Comparison of ENCODE assay signal across 8 mouse cellular contexts in the genomic region with DNA sequence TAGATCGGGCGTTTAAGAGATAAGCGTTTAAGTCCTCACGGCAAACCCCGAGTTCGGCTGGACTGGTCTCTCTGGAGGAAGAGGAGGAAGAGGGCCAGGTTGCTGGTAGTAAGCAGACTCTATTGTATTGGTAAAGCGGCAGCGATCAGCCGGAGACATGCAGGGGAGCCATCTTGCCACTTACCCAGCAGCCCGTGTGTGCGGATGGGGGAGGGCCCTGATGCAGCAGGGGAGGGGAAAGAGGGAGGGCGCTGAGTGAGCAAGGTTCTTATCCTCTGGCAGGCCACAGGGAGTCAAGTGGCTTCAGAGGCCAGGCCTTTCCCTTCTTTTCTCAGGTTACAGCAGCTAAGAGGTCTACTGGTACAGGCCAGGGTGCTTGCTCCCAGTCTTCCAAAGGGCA. TPM values are rescaled to one million over a fixed set of nuclear protein-coding genes. Genes with fewer than 3 reads are reported as not detected.
A peak's percentile ranks its signal among the peaks of the same experiment; 100 is the strongest.
DNase-seq lines count a peak whose midpoint lies in the region; ATAC-seq and TF ChIP-seq lines count a peak whose summit lies in the region.

No protein-coding gene starts in this region.

- H3K27ac ChIP-seq in hindbrain, embryonic 11.5 days (ENCODE audit: low read depth, low read length), result peak overlapping the region; percentile 82
- H3K27ac ChIP-seq in lung, postnatal 0 days (ENCODE audit: low read length), result peak overlapping the region; percentile 38; the same call in 1 of the 2 replicates

- peak overlapping the region; percentile 64 for H3K4me2 ChIP-seq in hindbrain, embryonic 11.5 days (replicated peaks; ENCODE audit: low read depth, low read length)
- peak overlapping the region; percentile 63 for H3K4me2 ChIP-seq in lung, postnatal 0 days (replicated peaks; ENCODE audit: low read depth, low read length)

- TF ChIP-seq CTCF in lung, postnatal 0 days (IDR thresholded peaks at IDR 0.05), result no peak; the same call in 1 of the 2 replicates

- no peak for TF ChIP-seq EP300 in lung, postnatal 0 days (IDR thresholded peaks at IDR 0.05)

- 2% methylated on average over 12 of the region's 12 CpGs for WGBS in hindbrain, embryonic 11.5 days
- 0% methylated on average over 12 of the region's 12 CpGs for WGBS in lung, postnatal 0 days

- H3K27me3 ChIP-seq in hindbrain, embryonic 11.5 days (ENCODE audit: control insufficient read depth, insufficient read depth, low read length), result no peaks in the 10 kb centered on the region
- no peaks in the 10 kb centered on the region for H3K27me3 ChIP-seq in lung, postnatal 0 days (replicated peaks; ENCODE audit: insufficient read depth, low read length)

- peaks cover 5% of the 10 kb centered on the region; the same call in 1 of the 2 replicates for H3K4me1 ChIP-seq in hindbrain, embryonic 11.5 days (replicated peaks; ENCODE audit: control insufficient read depth, insufficient read depth, low read length)
- peaks cover 9% of the 10 kb centered on the region; the same call in 1 of the 2 replicates for H3K4me1 ChIP-seq in lung, postnatal 0 days (ENCODE audit: insufficient read depth, low read depth, low read length)

- peak overlapping the region; percentile 88 for H3K9ac ChIP-seq in hindbrain, embryonic 11.5 days (ENCODE audit: low read depth, low read length)
- peak overlapping the region; percentile 44 for H3K9ac ChIP-seq in lung, postnatal 0 days (replicated peaks; ENCODE audit: low read depth)

- peak; percentile 89 for DNase-seq in NIH3T3 (ENCODE audit: low read depth)
- DNase-seq in cerebellum, adult 9-10 months, result peak; percentile 87
- peak; percentile 90 for DNase-seq in hindbrain, embryonic 11.5 days (ENCODE audit: low spot score)
- peak; percentile 77 to 83 for DNase-seq in layer of hippocampus, postnatal 10 days (ENCODE audit: low spot score in 2 of 2)
- peak; percentile 96 for DNase-seq in lung, postnatal 0 days (ENCODE audit: low spot score)
- peak; percentile 57 for DNase-seq in ovary, postnatal 10 days (ENCODE audit: low spot score)
- peak; percentile 81 for DNase-seq in thymus, postnatal 0 days (ENCODE audit: low spot score)

- ATAC-seq in frontal cortex, adult (ENCODE audit: low TSS enrichment), result peak; percentile 88
- ATAC-seq in hindbrain, embryonic 11.5 days (ENCODE audit: low FRiP score), result peak; percentile 84
- peak; percentile 92 for ATAC-seq in lung, postnatal 0 days

- peak overlapping the region; percentile 65 for H3K4me3 ChIP-seq in hindbrain, embryonic 11.5 days (ENCODE audit: low read depth, low read length)
- H3K4me3 ChIP-seq in lung, postnatal 0 days (ENCODE audit: low read depth, low read length), result peak overlapping the region; percentile 56

- H3K9me3 ChIP-seq in hindbrain, embryonic 11.5 days (ENCODE audit: control insufficient read depth, low read length), result no peaks in the 10 kb centered on the region
- no peaks in the 10 kb centered on the region for H3K9me3 ChIP-seq in lung, postnatal 0 days (ENCODE audit: low read length)

- peaks cover 17% of the 10 kb centered on the region for H3K36me3 ChIP-seq in hindbrain, embryonic 11.5 days (ENCODE audit: control insufficient read depth, insufficient read depth, low read length)
- H3K36me3 ChIP-seq in lung, postnatal 0 days (ENCODE audit: insufficient read depth, low read length), result peaks cover 32% of the 10 kb centered on the region

RNA-seq across cellular contexts. Expression of gene Cdh24, which starts 12.3 kb away (rescaled TPM):
- polyA plus RNA-seq in hindbrain, embryonic 11.5 days (2014; fragmentation: Nextera tagmentation; extraction: Ambion mirVana), result 5.6 and 8.1 TPM in 2 replicates
- 10 to 100 TPM; 14.7 to 17.2 TPM for total RNA-seq in layer of hippocampus, postnatal 10 days (2021)
- polyA plus RNA-seq in lung, postnatal 0 days (2015; fragmentation: Nextera tagmentation; extraction: Ambion mirVana), result 0.32 and 0.50 TPM in 2 replicates
- 5.2 and 5.4 TPM in 2 replicates for polyA plus RNA-seq in thymus, postnatal 0 days (2015; fragmentation: Nextera tagmentation; extraction: Ambion mirVana)

RNA-seq across cellular contexts. Expression of gene Gm17606, which starts 12.7 kb away (rescaled TPM):
- not detected in 2 replicates for polyA plus RNA-seq in hindbrain, embryonic 11.5 days (2014; fragmentation: Nextera tagmentation; extraction: Ambion mirVana)
- not detected for total RNA-seq in layer of hippocampus, postnatal 10 days (2021)
- polyA plus RNA-seq in lung, postnatal 0 days (2015; fragmentation: Nextera tagmentation; extraction: Ambion mirVana), result not detected in 2 replicates
- not detected in 2 replicates for polyA plus RNA-seq in thymus, postnatal 0 days (2015; fragmentation: Nextera tagmentation; extraction: Ambion mirVana)

RNA-seq across cellular contexts. Expression of gene Psmb11, which starts 32.3 kb away (rescaled TPM):
- polyA plus RNA-seq in hindbrain, embryonic 11.5 days (2014; fragmentation: Nextera tagmentation; extraction: Ambion mirVana), result not detected in 2 replicates
- under 1 TPM; 0.21 to 0.25 TPM for total RNA-seq in layer of hippocampus, postnatal 10 days (2021)
- 0.04 TPM in 1 of 2 replicates, not detected in the other for polyA plus RNA-seq in lung, postnatal 0 days (2015; fragmentation: Nextera tagmentation; extraction: Ambion mirVana)
- 82.4 and 117 TPM in 2 replicates for polyA plus RNA-seq in thymus, postnatal 0 days (2015; fragmentation: Nextera tagmentation; extraction: Ambion mirVana)

RNA-seq across cellular contexts. Expression of gene 1700123O20Rik, which starts 32.5 kb away (rescaled TPM):
- polyA plus RNA-seq in hindbrain, embryonic 11.5 days (2014; fragmentation: Nextera tagmentation; extraction: Ambion mirVana), result 99.9 and 108 TPM in 2 replicates
- total RNA-seq in layer of hippocampus, postnatal 10 days (2021), result 10 to 100 TPM; 25.5 to 28.1 TPM
- 63.0 and 67.5 TPM in 2 replicates for polyA plus RNA-seq in lung, postnatal 0 days (2015; fragmentation: Nextera tagmentation; extraction: Ambion mirVana)
- polyA plus RNA-seq in thymus, postnatal 0 days (2015; fragmentation: Nextera tagmentation; extraction: Ambion mirVana), result 101 TPM in 2 replicates

RNA-seq across cellular contexts. Expression of gene Acin1, which starts 33.2 kb away (rescaled TPM):
- polyA plus RNA-seq in hindbrain, embryonic 11.5 days (2014; fragmentation: Nextera tagmentation; extraction: Ambion mirVana), result 148 and 185 TPM in 2 replicates
- total RNA-seq in layer of hippocampus, postnatal 10 days (2021), result 100 to 1,000 TPM; 208 to 213 TPM
- 74.0 and 82.5 TPM in 2 replicates for polyA plus RNA-seq in lung, postnatal 0 days (2015; fragmentation: Nextera tagmentation; extraction: Ambion mirVana)
- 137 and 173 TPM in 2 replicates for polyA plus RNA-seq in thymus, postnatal 0 days (2015; fragmentation: Nextera tagmentation; extraction: Ambion mirVana)

Comparison
In these comparisons a context has a peak if more than half of its experiments do, and no peak if none do; other contexts are left out.
1. Peak in every context shown above with its lines: DNase-seq, ATAC-seq, H3K4me3 ChIP-seq and H3K27ac ChIP-seq.
2. RNA of gene Psmb11, which starts 32.3 kb away (polyA plus RNA-seq): 82.4 to 117 TPM in thymus, postnatal 0 days; 0.04 TPM in lung, postnatal 0 days and not detected in hindbrain, embryonic 11.5 days; every median in the first group is over 10 times any median in the second.